9 mouse cellular contexts compared by ENCODE assay signal in the genomic region with DNA sequence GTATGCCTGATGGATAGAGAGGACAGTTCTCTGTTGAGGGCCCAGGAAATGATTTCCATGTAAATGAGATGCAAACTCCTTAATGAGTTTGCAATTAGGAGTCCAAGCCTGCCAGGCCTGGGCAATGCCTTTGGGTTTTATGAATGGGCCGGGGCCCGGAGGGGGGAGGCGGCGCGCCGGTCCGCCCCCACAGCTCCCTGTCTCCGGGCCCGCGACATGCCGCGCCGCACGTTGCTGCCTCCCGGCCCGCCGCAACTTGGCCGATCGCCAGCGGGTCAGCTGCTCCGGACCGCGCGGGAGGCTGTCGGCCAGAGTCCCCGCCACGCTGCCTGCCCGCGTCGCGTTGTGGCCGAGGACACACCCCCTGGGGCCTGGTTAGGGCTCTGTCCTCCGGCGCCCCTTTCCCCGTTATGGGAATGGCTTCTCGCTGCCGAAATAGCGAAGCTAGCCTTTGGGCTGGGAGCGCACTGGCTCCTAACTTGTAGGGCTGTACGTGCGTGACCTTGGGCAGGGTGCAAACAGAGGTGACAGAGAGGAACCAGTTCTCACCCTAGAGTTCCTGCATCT. TPM values are rescaled to one million over a fixed set of nuclear protein-coding genes. Genes with fewer than 3 reads are reported as not detected.
DNase-seq lines count a peak whose midpoint lies in the region; ATAC-seq lines count a peak whose summit lies in the region.
"Had no signal": no experiment of that assay in that cellular context is flagged by ENCODE, and none has a peak within 500 bp of the region (broad histone marks: within the 10 kb centered on the region; RNA-seq: fewer than 3 reads in every experiment).

A gene (minus strand): TSS at position 110 of the 567 bp plus-strand sequence.

- peaks cover 5% of the 10 kb centered on the region; the same call in 1 of the 2 replicates for H3K27me3 ChIP-seq in intestine, embryonic 16.5 days (replicated peaks; ENCODE audit: control insufficient read depth, insufficient read depth, low read length)
- H3K27me3 ChIP-seq in midbrain, embryonic 16.5 days (ENCODE audit: control insufficient read depth, insufficient read depth, low read depth, low read length) = peaks cover 3% of the 10 kb centered on the region; the same call in 1 of the 2 replicates

- peak within 1 kb of the TSS; percentile 71 for H3K9ac ChIP-seq in intestine, embryonic 16.5 days (ENCODE audit: low read depth, low read length)
- peak within 1 kb of the TSS; percentile 64 for H3K9ac ChIP-seq in midbrain, embryonic 16.5 days (ENCODE audit: low read depth, low read length)

- H3K9me3 ChIP-seq in intestine, embryonic 16.5 days (ENCODE audit: control insufficient read depth, low read length) = no peaks in the 10 kb centered on the region
- H3K9me3 ChIP-seq in midbrain, embryonic 16.5 days (replicated peaks; ENCODE audit: control insufficient read depth, low read length, poor library complexity, severe bottlenecking) = no peaks in the 10 kb centered on the region

- intact Hi-C loops in heart, postnatal 25 days (cut with DNase I) = loop anchor here (5.0 to 10.0 kb wide), 2 partner anchors 111 to 563 kb away; a partner anchor contains a TSS
- intact Hi-C loops in left cerebral cortex, postnatal 4 days (cut with DNase I) = loop anchor here (5.0 kb wide), 2 partner anchors 398 to 673 kb away; no protein-coding TSS in a partner anchor

- 1% methylated on average over 40 of the region's 41 CpGs for WGBS in intestine, embryonic 16.5 days
- 1% methylated on average over 35 of the region's 41 CpGs for WGBS in midbrain, embryonic 16.5 days

- H3K27ac ChIP-seq in intestine, embryonic 16.5 days (ENCODE audit: low read length) = peak within 1 kb of the TSS; percentile 71
- H3K27ac ChIP-seq in midbrain, embryonic 16.5 days (ENCODE audit: low read length) = peak within 1 kb of the TSS; percentile 62

- no peaks in the 10 kb centered on the region for H3K36me3 ChIP-seq in intestine, embryonic 16.5 days (ENCODE audit: control insufficient read depth, insufficient read depth, low read length)
- H3K36me3 ChIP-seq in midbrain, embryonic 16.5 days (ENCODE audit: control insufficient read depth, insufficient read depth, low read length) = no peaks in the 10 kb centered on the region

- H3K4me2 ChIP-seq in intestine, embryonic 16.5 days (ENCODE audit: low read depth, low read length) = peak within 1 kb of the TSS; percentile 92
- peak within 1 kb of the TSS; percentile 77 for H3K4me2 ChIP-seq in midbrain, embryonic 16.5 days (ENCODE audit: low read length)

- peak; percentile 94 for DNase-seq in heart, adult 11 months
- no peak for DNase-seq in heart, postnatal 25 days (ENCODE audit: low spot score)
- peak; percentile 80 to 87 for DNase-seq in cerebellum, postnatal 10 days
- peak; percentile 38 for DNase-seq in gastrocnemius, adult 18-20 months (ENCODE audit: low spot score)
- DNase-seq in left cerebral cortex, postnatal 4 days = peak; percentile 77
- no peak for DNase-seq in spleen, postnatal 36 days (ENCODE audit: low spot score in 2 of 2)

- H3K4me3 ChIP-seq in intestine, embryonic 16.5 days (ENCODE audit: low read length) = peak within 1 kb of the TSS; percentile 44
- peak within 1 kb of the TSS; percentile 35 for H3K4me3 ChIP-seq in midbrain, embryonic 16.5 days (ENCODE audit: low read depth, low read length)

- ATAC-seq in intestine, embryonic 16.5 days = 0 out of 2 replicates have a peak, but pooled peaks have one; percentile 7
- ATAC-seq in midbrain, embryonic 16.5 days = peak; percentile 32

- peaks cover 36% of the 10 kb centered on the region for H3K4me1 ChIP-seq in intestine, embryonic 16.5 days (ENCODE audit: control insufficient read depth, insufficient read depth, low read length)
- H3K4me1 ChIP-seq in midbrain, embryonic 16.5 days (ENCODE audit: control insufficient read depth, insufficient read depth, low read length) = peaks cover 22% of the 10 kb centered on the region

RNA-seq across cellular contexts. Expression of the gene that starts here (rescaled TPM):
- under 1 TPM; 0.55 to 0.75 TPM for total RNA-seq in heart, postnatal 25 days (2021)
- total RNA-seq in gastrocnemius, adult 18-20 months (2021) = not detected
- 0.76 TPM in 1 of 2 replicates, not detected in the other for polyA plus RNA-seq in intestine, embryonic 16.5 days (2015; fragmentation: Nextera tagmentation; extraction: Ambion mirVana)
- total RNA-seq in left cerebral cortex, postnatal 4 days (2021) = not detected
- polyA plus RNA-seq in midbrain, embryonic 16.5 days (2015; fragmentation: Nextera tagmentation; extraction: Ambion mirVana) = 0.46 TPM in 1 of 2 replicates, not detected in the other
- polyA plus RNA-seq: large intestine, adult 2 months had no signal

Comparison
In these comparisons a context has a peak if more than half of its experiments do, and no peak if none do; other contexts are left out.
1. DNase-seq: peak in heart, adult 11 months (single experiment) and cerebellum, postnatal 10 days (2 of 2); none in heart, postnatal 25 days (single experiment) and spleen, postnatal 36 days (0 of 2).
2. Peak in DNase-seq in gastrocnemius, adult 18-20 months; RNA of the gene not detected or under 1 TPM.
3. Peak in ATAC-seq, H3K4me3 ChIP-seq, H3K27ac ChIP-seq, H3K9ac ChIP-seq and H3K4me2 ChIP-seq in intestine, embryonic 16.5 days; RNA of the gene not detected or under 1 TPM.
4. Peak in DNase-seq in left cerebral cortex, postnatal 4 days; RNA of the gene not detected or under 1 TPM.
5. Peak in ATAC-seq, H3K4me3 ChIP-seq, H3K27ac ChIP-seq, H3K9ac ChIP-seq and H3K4me2 ChIP-seq in midbrain, embryonic 16.5 days; RNA of the gene not detected or under 1 TPM.